Comparison of ENCODE assay signal across 1 mouse cellular context in the genomic region with DNA sequence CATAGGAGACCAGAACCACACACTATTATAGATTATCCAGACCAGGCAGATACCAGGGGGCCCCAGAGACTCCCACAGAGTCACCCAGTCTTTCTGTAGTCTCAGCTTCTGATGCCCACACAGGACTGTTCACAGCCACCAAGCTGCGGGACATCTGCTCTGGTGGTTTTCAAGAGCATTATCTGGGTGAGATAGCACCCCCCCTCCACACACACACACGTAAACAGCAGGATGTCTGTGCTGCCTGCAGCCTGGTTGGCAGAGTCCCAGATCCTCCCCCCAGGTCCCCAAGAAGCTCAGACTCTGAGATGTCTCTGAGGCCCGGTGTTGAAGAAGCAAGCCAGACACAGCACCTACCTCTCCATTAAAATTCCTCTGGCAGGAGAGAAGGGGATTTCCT.
A peak's percentile ranks its signal among the peaks of the same experiment; 100 is the strongest.
TF ChIP-seq lines count a peak whose summit lies in the region.

No protein-coding gene starts in this region.

TF ChIP-seq in MEL, 35 proteins besides CTCF, POLR2A, EP300 and RAD21 (continued from another document):
- TF ChIP-seq KAT2A (conservative IDR thresholded peaks at IDR 0.05; ENCODE audit: low read depth, low read length) (no peak), ETS1 (IDR thresholded peaks at IDR 0.05; ENCODE audit: low read depth, low read length) (0 out of 2 replicates have a peak, but pooled peaks have one; percentile 32)
